Mouse (Mus musculus): ENCODE data around the gene Prkch. TPM values are rescaled to one million over a fixed set of nuclear protein-coding genes. Genes with fewer than 3 reads are reported as not detected.

The Prkch gene
- polyA plus RNA-seq, 1 experiment from 2014 or later: 14.3 TPM

GRCm38 (mm10) chr12:73671540-73671939, 86.9 kb downstream of the Prkch start:
- peak; percentile 59; the same call in 1 of the 2 replicates for ATAC-seq (ENCODE audit: low FRiP score, low read depth)
- Histone ChIP-seq H3K4me1 (peaks cover 25% of the 10 kb centered on the region), H3K4me3 (no peak overlapping the region), H3K27ac (no peak overlapping the region), H3K9ac (no peak overlapping the region), H3K9me3 (no peaks in the 10 kb centered on the region), H3K36me3 (no peaks in the 10 kb centered on the region), H3K4me2 (replicated peaks) (no peak overlapping the region), H3K27me3 (replicated peaks) (no peaks in the 10 kb centered on the region)
- 30% methylated on average over 3 of the region's 3 CpGs for WGBS

- Histone ChIP-seq H3K27ac (no peak overlapping the region), H3K4me3 (no peak overlapping the region), H3K27me3 (replicated peaks) (no peaks in the 10 kb centered on the region), H3K4me1 (peaks cover 25% of the 10 kb centered on the region), H3K9me3 (no peaks in the 10 kb centered on the region), H3K36me3 (no peaks in the 10 kb centered on the region), H3K4me2 (replicated peaks) (no peak overlapping the region), H3K9ac (no peak overlapping the region)
- peak; percentile 49; the same call in 1 of the 2 replicates for ATAC-seq (ENCODE audit: low FRiP score, low read depth)
- 41% methylated on average over 4 of the region's 4 CpGs for WGBS
Observed at GRCm38 (mm10) chr12:73672007-73672406, 87.4 kb downstream of the Prkch start.

GRCm38 (mm10) chr12:73673783-73674182, 89.2 kb downstream of the Prkch start:
- H3K4me1 ChIP-seq: peaks cover 25% of the 10 kb centered on the region
- H3K9ac ChIP-seq: no peak overlapping the region
- no peak overlapping the region for H3K4me2 ChIP-seq (replicated peaks)
- H3K27ac ChIP-seq: no peak overlapping the region
- ATAC-seq (ENCODE audit: low FRiP score, low read depth): no peak
- H3K36me3 ChIP-seq: no peaks in the 10 kb centered on the region
- WGBS: 86% methylated on average over 7 of the region's 7 CpGs
- H3K27me3 ChIP-seq (replicated peaks): no peaks in the 10 kb centered on the region
- no peaks in the 10 kb centered on the region for H3K9me3 ChIP-seq
- H3K4me3 ChIP-seq: no peak overlapping the region

- no peaks in the 10 kb centered on the region for H3K9me3 ChIP-seq
- WGBS: 56% methylated on average over 4 of the region's 4 CpGs
- no peaks in the 10 kb centered on the region for H3K36me3 ChIP-seq
- ATAC-seq (ENCODE audit: low FRiP score, low read depth): no peak
- no peak overlapping the region for H3K27ac ChIP-seq
- no peak overlapping the region for H3K4me2 ChIP-seq (replicated peaks)
- H3K4me1 ChIP-seq: peaks cover 25% of the 10 kb centered on the region
- no peak overlapping the region for H3K9ac ChIP-seq
- H3K27me3 ChIP-seq (replicated peaks): no peaks in the 10 kb centered on the region
- no peak overlapping the region for H3K4me3 ChIP-seq
Observed at GRCm38 (mm10) chr12:73675212-73675611, 90.6 kb downstream of the Prkch start.

- no peak overlapping the region for H3K4me2 ChIP-seq (replicated peaks)
- WGBS: 63% methylated on average over 7 of the region's 7 CpGs
- no peaks in the 10 kb centered on the region for H3K27me3 ChIP-seq (replicated peaks)
- ATAC-seq (ENCODE audit: low FRiP score, low read depth): no peak
- H3K36me3 ChIP-seq: no peaks in the 10 kb centered on the region
- no peak overlapping the region for H3K9ac ChIP-seq
- H3K27ac ChIP-seq: no peak overlapping the region
- no peak overlapping the region for H3K4me3 ChIP-seq
- no peaks in the 10 kb centered on the region for H3K9me3 ChIP-seq
- H3K4me1 ChIP-seq: no peaks in the 10 kb centered on the region; the same call in 1 of the 2 replicates
Observed at GRCm38 (mm10) chr12:73679400-73679801, 94.8 kb downstream of the Prkch start.

GRCm38 (mm10) chr12:73682921-73683346, 98.3 kb downstream of the Prkch start:
- H3K4me1 ChIP-seq: no peaks in the 10 kb centered on the region
- H3K4me3 ChIP-seq: no peak overlapping the region
- no peak overlapping the region for H3K27ac ChIP-seq
- H3K9ac ChIP-seq: no peak overlapping the region
- H3K36me3 ChIP-seq: no peaks in the 10 kb centered on the region
- no peaks in the 10 kb centered on the region for H3K9me3 ChIP-seq
- no peak for ATAC-seq (ENCODE audit: low FRiP score, low read depth)
- WGBS: 67% methylated on average over 7 of the region's 7 CpGs
- H3K4me2 ChIP-seq (replicated peaks): no peak overlapping the region
- no peaks in the 10 kb centered on the region for H3K27me3 ChIP-seq (replicated peaks)

- Histone ChIP-seq H3K36me3 (no peaks in the 10 kb centered on the region), H3K4me2 (replicated peaks) (no peak overlapping the region), H3K9ac (no peak overlapping the region), H3K27ac (no peak overlapping the region), H3K27me3 (replicated peaks) (no peaks in the 10 kb centered on the region), H3K9me3 (no peaks in the 10 kb centered on the region), H3K4me3 (no peak overlapping the region), H3K4me1 (no peaks in the 10 kb centered on the region)
- ATAC-seq (ENCODE audit: low FRiP score, low read depth): no peak
- 68% methylated on average over 13 of the region's 13 CpGs for WGBS
Observed at GRCm38 (mm10) chr12:73685875-73686274, 101.3 kb downstream of the Prkch start.

GRCm38 (mm10) chr12:73686456-73686855, 101.9 kb downstream of the Prkch start:
- Histone ChIP-seq H3K27ac (no peak overlapping the region), H3K36me3 (no peaks in the 10 kb centered on the region), H3K4me3 (no peak overlapping the region), H3K27me3 (replicated peaks) (no peaks in the 10 kb centered on the region), H3K9ac (no peak overlapping the region), H3K9me3 (no peaks in the 10 kb centered on the region), H3K4me2 (replicated peaks) (no peak overlapping the region), H3K4me1 (no peaks in the 10 kb centered on the region)
- no peak for ATAC-seq (ENCODE audit: low FRiP score, low read depth)
- WGBS: 94% methylated on average over 5 of the region's 5 CpGs

GRCm38 (mm10) chr12:73687077-73688035, 102.8 kb downstream of the Prkch start:
- Histone ChIP-seq H3K9ac (no peak overlapping the region), H3K27me3 (replicated peaks) (no peaks in the 10 kb centered on the region), H3K36me3 (no peaks in the 10 kb centered on the region), H3K4me2 (replicated peaks) (no peak overlapping the region), H3K4me3 (no peak overlapping the region), H3K9me3 (no peaks in the 10 kb centered on the region), H3K4me1 (no peaks in the 10 kb centered on the region), H3K27ac (no peak overlapping the region)
- WGBS: 80% methylated on average over 20 of the region's 20 CpGs
- ATAC-seq (ENCODE audit: low FRiP score, low read depth): no peak

- Histone ChIP-seq H3K9me3 (no peaks in the 10 kb centered on the region), H3K4me2 (replicated peaks) (no peak overlapping the region), H3K4me3 (no peak overlapping the region), H3K27ac (no peak overlapping the region), H3K27me3 (replicated peaks) (no peaks in the 10 kb centered on the region), H3K4me1 (no peaks in the 10 kb centered on the region), H3K36me3 (no peaks in the 10 kb centered on the region), H3K9ac (no peak overlapping the region)
- 15% methylated on average over 4 of the region's 4 CpGs for WGBS
- no peak for ATAC-seq (ENCODE audit: low FRiP score, low read depth)
Observed at GRCm38 (mm10) chr12:73692321-73692720, 107.7 kb downstream of the Prkch start.

- H3K4me1 ChIP-seq: no peaks in the 10 kb centered on the region
- H3K4me2 ChIP-seq (replicated peaks): no peak overlapping the region
- 21% methylated on average over 4 of the region's 4 CpGs for WGBS
- no peaks in the 10 kb centered on the region for H3K27me3 ChIP-seq (replicated peaks)
- H3K27ac ChIP-seq: no peak overlapping the region
- no peak overlapping the region for H3K4me3 ChIP-seq
- H3K9ac ChIP-seq: no peak overlapping the region
- peak; percentile 74 for ATAC-seq (ENCODE audit: low FRiP score, low read depth)
- no peaks in the 10 kb centered on the region for H3K36me3 ChIP-seq
- no peaks in the 10 kb centered on the region for H3K9me3 ChIP-seq
Observed at GRCm38 (mm10) chr12:73693347-73693746, 108.8 kb downstream of the Prkch start.

- Histone ChIP-seq H3K4me2 (replicated peaks) (no peak overlapping the region), H3K27ac (no peak overlapping the region)
Observed at GRCm38 (mm10) chr12:73694690-73695089, 110.1 kb downstream of the Prkch start.

More at GRCm38 (mm10) chr12:73694690-73695089, 110.1 kb downstream of the Prkch start:
- no peak overlapping the region for H3K4me3 ChIP-seq
- H3K9ac ChIP-seq: no peak overlapping the region
- WGBS: 83% methylated on average over 13 of the region's 13 CpGs
- H3K36me3 ChIP-seq: no peaks in the 10 kb centered on the region
- ATAC-seq (ENCODE audit: low FRiP score, low read depth): no peak
- peaks cover 6% of the 10 kb centered on the region; the same call in 1 of the 2 replicates for H3K4me1 ChIP-seq
- no peaks in the 10 kb centered on the region for H3K9me3 ChIP-seq
- no peaks in the 10 kb centered on the region for H3K27me3 ChIP-seq (replicated peaks)
